Mouse (Mus musculus) large intestine, adult 2 months (tissue): Measurements from ENCODE around the gene Gas2. TPM values are rescaled to one million over a fixed set of nuclear protein-coding genes. Genes with fewer than 3 reads are reported as not detected.

Experiments used
- DNase-seq: peaks from one replicate; pipeline ENCODE4 v3.0.0-alpha.2; 2012; ENCODE audit warnings: low read depth, low spot score
- WGBS: fragments of 180-500 bp; shearing (Covaris S2); methylation state at CpG from one replicate; pipeline ENCODE4 v1.1.7; 2018; 5-methylcytosine and 5-hydroxymethylcytosine counted together
- polyA plus RNA-seq: library from polyadenylated mRNA; depleted of rRNA; stranded (reverse); fragments of >200 nt; gene quantifications from 2 replicates; pipeline ENCODE4 v1.2.3, GENCODE M21; 2012

Gene Gas2
- polyA plus RNA-seq, 1 experiment: 1.0 TPM

DNA sequence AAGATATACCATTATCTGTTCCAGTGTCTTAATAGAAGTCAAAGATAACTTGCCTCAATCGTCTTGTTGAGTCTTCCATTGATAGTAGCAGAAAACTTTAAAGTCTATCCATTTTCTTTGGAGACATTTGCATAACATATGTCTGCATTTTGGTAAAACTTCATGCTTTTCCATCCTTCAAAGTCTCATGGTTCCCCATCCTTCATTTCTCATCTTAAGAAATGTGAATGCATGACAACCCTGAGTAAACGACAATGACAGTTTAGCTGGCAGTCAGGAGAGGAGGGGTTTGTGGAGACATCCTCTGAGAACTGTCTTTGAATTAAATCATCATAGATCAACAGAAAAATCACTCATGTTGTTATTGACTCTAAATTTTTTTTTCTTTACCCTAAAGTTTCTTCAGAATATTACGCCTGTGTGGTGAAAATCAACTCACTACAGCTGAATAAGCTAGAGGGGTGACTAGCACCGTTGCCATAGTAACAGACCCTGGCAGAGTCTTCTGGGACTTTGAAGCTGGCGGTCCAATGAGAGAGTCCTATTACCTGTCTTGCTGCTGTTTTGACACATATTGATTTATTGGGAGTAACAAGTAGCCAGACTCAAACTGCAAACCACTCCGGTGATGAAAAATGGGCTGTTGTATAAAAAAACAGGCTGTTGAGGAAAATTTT is 99.0 kb downstream of the Gas2 start:
- WGBS: 73% methylated on average over 6 of the region's 6 CpGs
- DNase-seq: no peak

DNA sequence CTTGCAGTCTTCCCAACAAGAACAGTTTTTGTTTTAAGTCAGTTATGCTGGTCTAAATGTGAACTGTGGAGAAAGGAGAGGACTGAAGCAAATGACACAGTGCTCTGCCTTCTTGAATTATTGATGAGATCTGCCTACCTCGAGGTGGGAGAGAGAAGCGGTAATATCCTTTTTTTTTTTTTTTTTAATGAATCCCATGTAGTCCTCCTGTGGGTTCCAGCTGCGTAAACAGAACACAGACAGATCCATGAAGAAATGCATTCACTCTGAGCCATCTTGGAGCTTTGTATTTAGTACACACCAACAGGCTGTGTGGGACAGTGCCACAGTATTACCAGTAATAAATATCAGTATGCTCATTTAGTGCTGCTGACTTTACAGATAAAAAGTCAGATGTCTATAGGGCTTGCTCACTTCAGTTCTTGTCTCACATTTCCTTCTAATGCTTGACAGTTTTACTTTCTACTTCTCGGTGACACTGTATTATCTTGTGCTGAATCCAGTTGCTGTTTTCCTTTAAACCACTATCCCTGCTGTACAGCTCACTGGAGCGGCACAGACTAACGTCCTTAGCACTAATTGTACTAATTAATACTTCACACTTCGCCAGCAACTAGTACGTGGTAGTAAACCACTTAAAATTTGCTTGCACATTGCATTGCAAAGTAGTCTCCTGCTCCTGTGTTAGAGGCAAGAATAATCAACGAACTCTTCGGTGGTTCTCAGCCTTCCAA is 100.6 kb downstream of the Gas2 start:
- no peak for DNase-seq
- 81% methylated on average over 10 of the region's 10 CpGs for whole genome bisulfite sequencing

DNA sequence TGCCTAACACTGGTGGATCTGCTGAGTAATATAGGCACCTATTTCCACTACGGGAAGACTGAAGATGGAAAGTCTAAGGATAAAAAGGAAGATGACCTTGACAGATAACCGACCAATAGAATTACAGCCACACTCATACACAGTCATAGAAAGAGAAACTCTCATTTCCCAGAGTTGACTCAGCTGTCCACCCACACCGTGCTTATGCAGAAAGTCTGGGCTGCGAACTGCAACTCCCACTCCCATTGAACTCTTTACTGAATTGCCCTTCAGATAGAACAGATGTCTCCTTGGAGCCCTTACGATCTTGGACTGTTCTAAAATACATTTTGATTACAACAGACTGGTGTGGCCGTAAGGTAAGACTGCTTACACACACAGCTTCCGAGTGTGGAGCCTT is 102.9 kb downstream of the Gas2 start:
- 82% methylated on average over 7 of the region's 7 CpGs for WGBS
- DNase-seq: no peak

DNA sequence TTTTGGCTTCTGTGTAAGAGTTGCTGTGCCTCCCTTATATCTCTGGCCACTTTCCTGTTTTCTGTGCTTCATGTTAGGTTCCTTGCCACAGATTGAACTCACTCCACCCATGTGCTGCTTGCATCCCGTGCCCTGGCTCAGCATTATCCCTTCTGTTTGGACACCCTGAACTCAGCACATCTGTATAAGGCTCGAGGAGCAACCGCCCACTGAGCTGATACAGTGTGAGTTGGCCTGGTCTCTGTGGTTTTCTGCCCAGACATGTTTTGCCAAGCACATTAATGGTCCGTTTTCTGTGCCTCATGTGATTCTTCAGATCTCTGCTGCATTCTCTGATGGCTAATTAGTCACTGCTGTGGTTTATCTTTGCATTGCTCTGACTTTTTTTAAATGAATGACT is 105.8 kb downstream of the Gas2 start:
- no peak for DNase-seq
- WGBS: 71% methylated on average over 4 of the region's 4 CpGs

- DNase-seq: no peak
These were observed 107.6 kb downstream of the Gas2 start for GRCm38 (mm10) chr7:51969379-51969778.

DNA sequence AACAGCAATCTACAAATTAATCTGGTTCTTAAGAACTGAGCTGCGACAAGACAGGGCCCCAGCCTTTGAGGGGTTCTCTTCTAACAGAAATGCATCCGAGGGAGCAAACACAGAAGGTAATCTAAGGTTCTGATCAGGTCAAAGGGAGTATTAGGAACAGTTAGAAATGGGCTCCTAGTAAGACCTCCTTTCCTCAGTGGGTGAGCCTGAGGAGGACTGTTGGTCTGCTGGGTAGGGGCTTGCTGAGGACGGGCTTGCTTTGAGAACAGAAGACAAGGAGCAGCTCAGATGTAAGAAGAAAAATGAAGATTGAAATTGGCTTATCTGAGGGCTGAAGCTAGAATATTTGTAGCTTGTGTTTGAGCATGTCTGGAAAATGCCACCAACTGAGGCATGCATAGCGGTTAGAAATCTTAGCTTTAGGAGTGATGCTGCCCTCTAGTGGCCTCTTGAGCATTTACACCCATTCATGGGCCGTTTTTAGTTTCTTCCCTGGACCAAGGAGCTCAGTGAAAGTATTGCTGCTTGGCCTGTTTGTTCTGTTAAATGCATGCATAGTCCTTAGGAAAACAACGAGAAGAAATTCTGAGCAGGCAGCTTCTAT is 110.5 kb downstream of the Gas2 start:
- peak; percentile 10 for DNase-seq

DNA sequence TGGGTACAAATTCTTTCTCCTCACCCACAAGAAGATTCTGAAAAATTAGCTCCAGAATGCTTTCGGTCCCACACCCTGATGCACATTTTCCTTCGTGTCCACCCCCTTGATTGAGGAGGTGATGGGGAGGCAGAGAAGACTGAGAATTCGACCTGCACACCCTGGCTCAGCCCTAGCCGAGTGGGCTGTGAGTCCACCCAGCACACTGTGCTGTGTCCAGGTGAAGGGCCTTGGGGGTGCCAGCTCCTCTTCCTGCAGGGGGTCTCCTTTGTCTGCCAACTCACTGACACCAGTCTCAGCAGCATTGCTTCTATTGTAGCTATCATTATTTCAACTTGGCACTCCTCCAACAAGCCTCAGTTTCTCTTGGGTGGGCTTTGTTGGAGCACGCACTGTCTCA is 111.3 kb downstream of the Gas2 start:
- 74% methylated on average over 5 of the region's 5 CpGs for WGBS
- no peak for DNase-seq

More for the DNA sequence above, 110.5 kb downstream of the Gas2 start:
- 42% methylated on average over 6 of the region's 6 CpGs for WGBS

DNA sequence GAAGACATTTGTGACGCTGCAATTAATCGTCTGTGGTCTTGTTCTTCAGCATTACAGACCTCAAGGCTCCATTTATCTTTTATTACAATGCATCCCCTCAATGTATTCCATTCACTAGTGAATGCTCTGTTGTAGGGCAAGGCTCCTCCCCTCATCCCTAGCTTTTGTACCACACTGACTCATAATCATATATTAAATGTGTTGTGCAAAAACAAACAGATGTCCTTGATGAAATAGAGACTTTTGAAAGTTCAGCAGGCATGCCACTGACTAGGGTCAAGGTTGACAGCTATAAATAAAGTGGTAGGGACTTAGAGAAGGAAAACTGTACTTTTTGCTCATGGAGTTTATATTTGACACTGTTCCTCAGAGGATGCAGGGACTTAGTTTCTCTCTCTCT is 111.7 kb downstream of the Gas2 start:
- WGBS: 82% methylated on average over 2 of the region's 2 CpGs
- DNase-seq: no peak

DNA sequence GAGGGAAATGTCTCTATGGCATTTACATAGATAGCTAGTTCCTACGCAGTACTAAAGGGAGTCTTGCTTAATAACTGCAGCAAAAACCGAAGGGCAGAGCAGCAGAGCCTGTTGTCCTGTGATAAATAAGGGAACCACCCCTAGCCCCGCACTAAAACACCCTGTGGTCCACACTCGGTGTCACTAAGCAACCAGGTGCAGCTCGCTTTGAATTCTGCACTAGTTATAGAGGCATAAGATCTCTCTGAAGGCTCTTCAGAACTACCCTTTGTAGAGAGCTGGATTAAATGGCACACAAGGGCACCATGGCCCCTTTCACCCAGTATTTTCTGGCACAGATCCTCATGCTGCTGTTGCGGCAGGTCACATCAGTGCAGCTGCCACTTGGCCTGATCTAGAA is 113.4 kb downstream of the Gas2 start:
- 63% methylated on average over 6 of the region's 6 CpGs for WGBS
- DNase-seq: no peak

DNA sequence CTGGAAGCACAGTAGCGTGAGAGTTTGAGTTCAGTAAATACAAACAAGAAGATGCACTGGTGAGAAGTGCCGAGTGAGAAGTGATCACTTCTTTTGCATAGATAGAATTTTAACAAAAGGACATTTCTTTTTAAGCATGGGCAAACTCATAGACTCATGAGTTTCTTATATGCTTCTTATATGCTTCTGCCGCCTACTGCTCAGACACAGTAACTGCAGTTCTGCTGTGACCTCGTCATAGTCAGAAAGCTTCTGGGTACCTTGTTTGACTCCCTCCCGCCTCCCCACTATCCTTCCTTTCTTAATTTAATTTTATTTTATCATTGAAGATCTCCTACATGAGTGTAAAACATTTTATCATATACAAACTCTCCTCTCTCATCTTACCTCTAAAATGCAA is 117.5 kb downstream of the Gas2 start:
- DNase-seq: no peak
- 47% methylated on average over 5 of the region's 5 CpGs for WGBS

- WGBS: 22% methylated on average over 1 of the region's 1 CpGs
- DNase-seq: no peak
These were observed 120.5 kb downstream of the Gas2 start for GRCm38 (mm10) chr7:51982303-51982702.

DNA sequence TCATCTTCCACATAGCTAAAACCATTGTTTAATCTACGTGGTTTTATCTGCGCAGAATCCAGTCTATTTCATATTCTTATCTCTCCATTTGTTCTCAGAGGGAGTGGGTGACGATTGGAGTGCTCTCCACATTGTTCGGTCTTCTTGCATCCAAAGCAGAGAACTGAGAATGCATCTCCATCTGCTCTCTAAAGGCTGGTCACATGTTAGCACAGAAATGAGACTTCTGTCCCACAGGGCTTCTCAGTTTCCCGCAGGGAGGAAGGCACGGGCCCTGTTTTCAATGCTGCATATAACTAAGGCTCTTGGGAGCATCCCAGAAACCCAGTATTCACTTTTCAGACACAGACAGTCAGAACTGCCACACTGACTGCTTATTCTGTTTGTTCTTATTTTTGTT is 123.9 kb downstream of the Gas2 start:
- 84% methylated on average over 6 of the region's 6 CpGs for WGBS
- no peak for DNase-seq

DNA sequence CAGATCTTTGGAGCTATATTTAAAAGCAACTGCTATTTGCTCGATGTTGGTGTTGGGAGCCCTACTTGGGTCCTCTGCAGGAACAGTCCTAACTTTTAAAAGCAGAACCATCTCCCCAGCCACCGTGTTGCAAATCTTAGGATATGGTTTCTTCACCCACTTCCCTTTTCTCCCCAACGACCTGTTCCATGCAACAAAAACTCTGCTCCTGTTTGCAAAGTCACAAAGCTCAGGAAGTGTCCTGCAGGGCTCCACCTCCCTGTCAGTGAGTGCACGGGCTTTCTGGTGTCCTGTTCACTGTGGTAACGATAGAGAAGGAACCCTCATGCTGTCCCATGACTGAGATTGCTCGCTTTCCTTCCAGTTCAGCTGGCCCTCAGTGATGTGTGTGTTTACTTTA is 125.1 kb downstream of the Gas2 start:
- WGBS: 30% methylated on average over 6 of the region's 6 CpGs
- no peak for DNase-seq

DNA sequence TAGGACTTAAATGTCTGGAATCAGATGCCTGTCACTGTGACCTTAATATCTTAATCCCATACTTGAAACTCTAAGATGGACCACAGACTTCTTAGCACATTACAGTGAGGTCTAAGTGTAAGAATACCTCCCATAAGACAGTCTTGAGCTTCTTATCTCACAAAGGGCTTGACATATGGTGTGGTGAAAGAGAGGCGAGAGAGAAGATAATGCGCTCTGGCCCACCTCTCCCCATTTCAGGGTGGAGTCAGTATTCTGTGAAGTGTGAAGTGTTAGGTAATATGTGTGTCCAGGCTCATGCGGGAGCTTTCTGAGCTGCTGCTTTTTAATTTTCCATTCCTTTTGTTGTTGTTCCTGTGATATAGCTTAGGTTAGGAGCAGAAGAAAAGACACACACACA is 129.2 kb downstream of the Gas2 start:
- 90% methylated on average over 3 of the region's 3 CpGs for WGBS

GRCm38 (mm10) chr7:52005511-52006295 is 143.9 kb downstream of the Gas2 start, which contains the start of gene Svip:
Gene Svip (minus strand): TSS chr7:52006018.
- WGBS: under 1% methylated on average over 41 of the region's 47 CpGs
- DNase-seq: peak; percentile 94

More for the DNA sequence above, 129.2 kb downstream of the Gas2 start:
- DNase-seq: no peak

DNA sequence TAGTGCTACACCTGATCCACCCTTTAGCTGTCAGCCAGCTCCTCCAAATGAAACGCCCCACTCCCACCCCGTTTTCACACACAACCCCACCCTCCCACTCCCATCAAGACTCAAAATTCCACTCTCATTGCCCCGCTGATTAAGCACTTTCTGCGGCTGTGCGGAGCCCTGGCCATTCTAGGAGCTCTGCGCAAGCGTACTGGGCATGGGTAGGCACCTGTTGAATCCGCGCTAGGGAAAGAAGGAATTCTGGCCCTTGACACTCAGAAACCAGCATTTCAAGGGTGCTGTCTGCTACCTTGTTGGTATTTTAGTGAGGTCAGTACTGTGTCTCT is 144.4 kb downstream of the Gas2 start:
- 2% methylated on average over 9 of the region's 9 CpGs for WGBS
- no peak for DNase-seq

DNA sequence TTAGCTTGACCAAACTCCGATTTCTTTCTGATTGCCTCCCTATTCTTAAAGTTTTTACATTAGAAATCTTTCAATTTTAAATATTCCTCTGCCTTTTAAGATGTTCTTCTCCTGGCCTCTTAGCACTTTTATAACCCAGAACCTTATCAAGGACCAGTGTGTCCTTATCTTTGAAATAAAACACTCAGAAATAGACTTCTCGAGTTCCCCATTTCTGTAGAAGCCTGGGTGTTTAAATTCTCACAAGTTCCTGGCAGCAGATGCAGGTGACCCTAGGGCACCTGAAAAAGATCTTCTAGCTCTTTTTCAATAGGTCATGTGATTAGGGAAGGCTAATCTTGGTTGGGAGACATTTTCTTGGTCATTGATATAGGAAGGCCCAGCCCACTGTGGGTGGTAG is 145.3 kb downstream of the Gas2 start:
- no peak for DNase-seq
- 55% methylated on average over 2 of the region's 2 CpGs for WGBS

- WGBS: 72% methylated on average over 7 of the region's 7 CpGs
- no peak for DNase-seq
These were observed 151.6 kb downstream of the Gas2 start for GRCm38 (mm10) chr7:52013457-52013856.

GRCm38 (mm10) chr7:52015180-52015579 is 153.4 kb downstream of the Gas2 start:
- 86% methylated on average over 1 of the region's 1 CpGs for WGBS
- DNase-seq: no peak

GRCm38 (mm10) chr7:52015628-52016027 is 153.8 kb downstream of the Gas2 start, which contains the start of gene 1700015G11Rik:
Gene 1700015G11Rik (minus strand): TSS chr7:52015728.
- no peak for DNase-seq
- 87% methylated on average over 3 of the region's 3 CpGs for WGBS
